Mouse (Mus musculus) liver, embryonic 14.5 days (tissue): Measurements from ENCODE around the gene Gpr157. TPM values are rescaled to one million over a fixed set of nuclear protein-coding genes. Genes with fewer than 3 reads are reported as not detected.

Experiments used
- ATAC-seq: fragments of 200-750 bp; cut with Nextera tagmentation; 2 replicates; pipeline ENCODE4 v1.8.0; 2017; ENCODE audit warnings: moderate number of reproducible peaks, mild to moderate bottlenecking, moderate library complexity; ENCODE audit not compliant: insufficient read depth
- DNase-seq, 3 experiments: peaks; one replicate each; pipeline ENCODE4 v3.0.0-alpha.2; 2012 to 2013; ENCODE audit warnings: low read depth in 3 of 3, low spot score in 3 of 3
- H3K27ac ChIP-seq: fragments of 300-500 bp; sonication (generic); 2 replicates; pipeline ENCODE4 v1.5.1; 2014; ENCODE audit warnings: moderate library complexity, mild to moderate bottlenecking, control low read depth, inconsistent platforms
- H3K27me3 ChIP-seq: fragments of 300-500 bp; sonication (generic); 2 replicates; pipeline ENCODE4 v1.6.1; 2014; ENCODE audit warnings: mild to moderate bottlenecking, low read length, moderate library complexity; ENCODE audit not compliant: control insufficient read depth, insufficient read depth
- H3K36me3 ChIP-seq: fragments of 300-500 bp; sonication (generic); replicated peaks from 2 replicates; pipeline ENCODE4 v1.6.1; 2014; ENCODE audit warnings: low read depth; ENCODE audit not compliant: control insufficient read depth, insufficient read depth
- H3K4me1 ChIP-seq, 2 experiments: fragments of 200-500 bp in 1 of 2; fragments of 300-500 bp in 1 of 2; sonication (generic) in 1 of 2; replicated peaks; 2 replicates each; pipeline ENCODE4 v1.6.1; 2012 to 2014; ENCODE audit warnings: antibody characterized with exemption in 1 of 2, inconsistent platforms in 1 of 2, low read length in 1 of 2; ENCODE audit not compliant: control insufficient read depth in 2 of 2, insufficient read depth in 2 of 2
- H3K4me2 ChIP-seq: fragments of 300-500 bp; sonication (generic); 2 replicates; pipeline ENCODE4 v1.6.1; 2014; ENCODE audit warnings: low read depth, mild to moderate bottlenecking, control low read depth, moderate library complexity
- H3K4me3 ChIP-seq, 2 experiments: fragments of 200-500 bp in 1 of 2; fragments of 300-500 bp in 1 of 2; sonication (generic) in 1 of 2; 2 replicates each; pipeline ENCODE4 v1.5.1; 2012 to 2014; ENCODE audit warnings: low read depth in 2 of 2, low read length in 2 of 2, mild to moderate bottlenecking in 2 of 2, control low read depth in 1 of 2, inconsistent platforms in 1 of 2, moderate library complexity in 1 of 2; ENCODE audit not compliant: insufficient read depth in 1 of 2
- H3K9ac ChIP-seq: fragments of 300-500 bp; sonication (generic); replicated peaks from 2 replicates; pipeline ENCODE4 v1.6.1; 2014; ENCODE audit warnings: mild to moderate bottlenecking, control low read depth, moderate library complexity
- H3K9me3 ChIP-seq: fragments of 300-500 bp; sonication (generic); 2 replicates; pipeline ENCODE4 v1.6.1; 2016; ENCODE audit warnings: low read length, mixed read lengths; ENCODE audit not compliant: control insufficient read depth
- CTCF ChIP-seq: IDR thresholded peaks from 2 replicates; pipeline ENCODE4 v1.5.1; 2016; ENCODE audit warnings: antibody characterized with exemption, low read depth, control low read depth
- EP300 ChIP-seq: IDR thresholded peaks from 2 replicates; pipeline ENCODE4 v1.6.1; 2016; ENCODE audit warnings: antibody characterized with exemption, low read depth
- WGBS: fragments of 180-500 bp; shearing (Covaris S2); extraction: QIAGEN DNeasy Blood & Tissue Kit; methylation state at CpG from one replicate; pipeline ENCODE4 v1.1.7; 2014; ENCODE audit not compliant: insufficient replicate concordance; 5-methylcytosine and 5-hydroxymethylcytosine counted together
- polyA plus RNA-seq, 2 experiments: library from polyadenylated mRNA; depleted of rRNA in 1 of 2; stranded (reverse) in 1 of 2; unstranded in 1 of 2; fragments of >200 nt; fragmentation: Nextera tagmentation in 1 of 2; extraction: Ambion mirVana in 1 of 2; gene quantifications; 2 replicates each; pipeline versions ENCODE4 v1.2.1 to v1.2.3; 2012 to 2014

Gene Gpr157
- polyA plus RNA-seq, 2 experiments, result 0.05 to 0.25 TPM

- no peaks in the 10 kb centered on the region for H3K27me3 ChIP-seq
- 52% methylated on average over 8 of the region's 8 CpGs for WGBS
- no peaks in the 10 kb centered on the region for H3K36me3 ChIP-seq
- TF ChIP-seq EP300 (no peak), CTCF (no peak)
- no peak overlapping the region for H3K27ac ChIP-seq
- no peaks in the 10 kb centered on the region for H3K9me3 ChIP-seq
- ATAC-seq, result no peak
- DNase-seq, result no peak
- no peak overlapping the region for H3K4me2 ChIP-seq
- H3K4me3 ChIP-seq, result no peak overlapping the region
- H3K9ac ChIP-seq, result no peak overlapping the region
- peaks cover 0 to 7% of the 10 kb centered on the region in 2 experiments; a peak in 2 of 4 replicates for H3K4me1 ChIP-seq
These were observed 34.3 kb downstream of the Gpr157 start for GRCm38 (mm10) chr4:150121430-150121829.

- Histone ChIP-seq H3K4me1 (peaks cover 0 to 7% of the 10 kb centered on the region in 2 experiments; a peak in 2 of 4 replicates), H3K9me3 (no peaks in the 10 kb centered on the region), H3K4me3 (no peak overlapping the region), H3K27ac (no peak overlapping the region), H3K4me2 (no peak overlapping the region), H3K27me3 (no peaks in the 10 kb centered on the region), H3K9ac (no peak overlapping the region), H3K36me3 (no peaks in the 10 kb centered on the region)
- no peak for ATAC-seq
- no peak for DNase-seq
- TF ChIP-seq EP300 (no peak), CTCF (no peak)
- WGBS, result 36% methylated on average over 3 of the region's 3 CpGs
These were observed 35.3 kb downstream of the Gpr157 start for GRCm38 (mm10) chr4:150122476-150122875.

- H3K9me3 ChIP-seq, result no peaks in the 10 kb centered on the region
- DNase-seq (no peak), ATAC-seq (no peak)
- no peak overlapping the region for H3K27ac ChIP-seq
- no peak overlapping the region for H3K4me3 ChIP-seq
- H3K4me1 ChIP-seq, result 0 out of 4 replicates have a peak, but pooled peaks cover 0 to 2% of the 10 kb centered on the region in 2 experiments
- TF ChIP-seq EP300, result no peak
- H3K9ac ChIP-seq, result no peak overlapping the region
- H3K4me2 ChIP-seq, result no peak overlapping the region
- H3K36me3 ChIP-seq, result no peaks in the 10 kb centered on the region
- no peaks in the 10 kb centered on the region for H3K27me3 ChIP-seq
- 75% methylated on average over 5 of the region's 5 CpGs for WGBS
These were observed 39.2 kb downstream of the Gpr157 start for GRCm38 (mm10) chr4:150126373-150126772.

GRCm38 (mm10) chr4:150127894-150128293, 40.7 kb downstream of the Gpr157 start:
- H3K27me3 ChIP-seq, result no peaks in the 10 kb centered on the region
- no peak overlapping the region for H3K27ac ChIP-seq
- no peak overlapping the region for H3K4me2 ChIP-seq
- no peaks in the 10 kb centered on the region for H3K9me3 ChIP-seq
- no peaks in the 10 kb centered on the region for H3K36me3 ChIP-seq
- WGBS, result 68% methylated on average over 7 of the region's 7 CpGs
- TF ChIP-seq EP300 (no peak), CTCF (no peak)
- DNase-seq (no peak), ATAC-seq (no peak)
- H3K9ac ChIP-seq, result no peak overlapping the region
- H3K4me3 ChIP-seq, result no peak overlapping the region
- peaks cover 0 to 4% of the 10 kb centered on the region in 2 experiments; a peak in 1 of 4 replicates for H3K4me1 ChIP-seq

GRCm38 (mm10) chr4:150128571-150128970, 41.4 kb downstream of the Gpr157 start:
- Histone ChIP-seq H3K27me3 (no peaks in the 10 kb centered on the region), H3K9ac (no peak overlapping the region), H3K4me2 (no peak overlapping the region), H3K4me1 (peaks cover 2 to 4% of the 10 kb centered on the region in 2 experiments; a peak in 1 of 4 replicates), H3K27ac (no peak overlapping the region), H3K36me3 (no peaks in the 10 kb centered on the region), H3K9me3 (no peaks in the 10 kb centered on the region), H3K4me3 (no peak overlapping the region)
- no peak for TF ChIP-seq EP300
- TF ChIP-seq CTCF, result no peak
- 65% methylated on average over 8 of the region's 8 CpGs for WGBS
- DNase-seq (no peak), ATAC-seq (no peak; the same call in 1 of the 2 replicates)
